Mouse (Mus musculus) liver, postnatal 0 days (tissue): ENCODE data around the gene Fam69a.

ENCODE experiments used
- CTCF ChIP-seq: sonication (generic); IDR thresholded peaks from 2 replicates; pipeline ENCODE4 v1.5.1; 2016; ENCODE audit warnings: antibody characterized with exemption, low read depth
- EP300 ChIP-seq: IDR thresholded peaks from 2 replicates; pipeline ENCODE4 v1.6.1; 2016; ENCODE audit warnings: antibody characterized with exemption, low read depth, mild to moderate bottlenecking

GRCm38 (mm10) chr5:107894676-107895075 lies 92.2 kb downstream of the Fam69a start:
- TF ChIP-seq CTCF, result no peak
- no peak for TF ChIP-seq EP300
